Mouse (Mus musculus): ENCODE data around the gene Trim62.

Gene Trim62

DNA sequence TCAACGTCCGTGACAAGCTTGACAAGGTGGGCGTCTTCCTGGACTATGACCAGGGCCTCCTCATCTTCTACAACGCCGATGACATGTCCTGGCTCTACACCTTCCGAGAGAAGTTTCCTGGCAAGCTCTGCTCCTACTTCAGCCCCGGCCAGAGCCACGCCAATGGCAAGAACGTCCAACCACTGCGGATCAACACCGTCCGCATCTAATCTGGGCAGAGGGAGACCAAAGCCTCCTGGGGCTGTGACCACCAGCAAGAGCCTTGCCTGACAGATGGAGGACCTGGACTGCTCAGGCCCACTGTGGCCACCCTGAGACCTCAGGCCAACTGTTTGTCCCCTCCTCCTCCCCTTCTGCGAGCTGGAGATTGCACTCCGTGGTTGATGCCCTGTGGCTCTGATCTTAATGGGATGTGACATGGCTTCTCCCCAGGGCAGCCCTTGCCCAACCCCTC lies 26.0 kb downstream of the Trim62 start:
- DNase-seq (ENCODE audit: low read depth, low spot score), result no peak

DNA sequence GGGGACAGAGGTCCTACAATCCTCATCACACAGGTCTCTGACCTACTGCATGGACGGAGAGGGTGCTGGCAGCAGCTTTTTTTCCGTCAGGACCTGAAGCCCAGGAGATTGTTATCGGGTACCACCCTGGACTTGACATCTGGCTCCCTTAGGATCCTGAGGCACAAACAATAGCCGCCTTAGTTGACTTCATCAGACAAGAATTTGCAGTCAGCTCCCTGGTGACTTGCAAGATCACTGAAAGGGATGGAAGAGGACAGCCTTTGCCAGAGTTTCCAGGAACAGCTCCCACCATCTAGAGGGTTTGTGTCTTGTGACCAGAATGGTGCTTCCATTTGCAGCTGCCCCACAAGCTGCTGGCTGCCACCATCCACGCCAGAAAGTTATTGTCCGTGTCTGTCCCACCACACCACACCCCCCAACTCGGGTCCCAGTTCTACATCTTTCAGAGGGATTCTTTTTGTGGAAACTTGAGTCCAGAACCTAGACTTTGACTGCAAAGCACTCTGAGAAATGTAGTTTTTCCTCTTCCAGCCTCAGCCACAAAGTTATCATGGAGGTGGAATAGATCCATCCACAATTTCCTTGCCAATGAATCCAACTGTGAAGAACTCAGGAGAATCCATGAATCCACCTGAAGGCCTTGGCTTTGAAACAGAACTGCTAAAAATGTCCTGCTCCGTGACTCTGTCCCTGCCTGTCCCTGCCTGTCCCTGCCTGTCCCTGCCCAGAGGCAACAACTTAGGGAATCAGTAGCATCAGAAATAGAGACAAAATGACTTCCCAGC lies 27.1 kb downstream of the Trim62 start:
- DNase-seq (ENCODE audit: low read depth, low spot score), result no peak

DNA sequence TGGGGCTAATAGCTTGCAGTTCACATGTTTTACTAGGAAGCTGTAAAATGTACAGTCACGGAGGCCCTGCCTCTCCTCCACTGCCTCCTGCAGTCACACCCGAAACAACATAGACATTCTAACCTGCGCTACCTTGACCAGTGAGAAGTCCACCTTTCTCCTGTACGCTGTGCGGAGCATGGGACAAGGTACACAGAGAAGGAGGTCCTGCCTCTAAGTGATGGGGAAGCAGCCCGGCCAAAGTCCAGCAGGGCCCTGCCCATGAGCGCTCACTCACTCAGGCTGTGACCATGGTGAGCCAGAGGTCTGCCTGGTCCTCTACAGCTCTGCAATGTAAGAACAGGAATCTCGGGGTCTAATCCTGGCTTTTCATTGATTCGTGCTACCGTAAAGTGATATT lies 28.7 kb downstream of the Trim62 start:
- DNase-seq (ENCODE audit: low read depth, low spot score), result no peak

DNA sequence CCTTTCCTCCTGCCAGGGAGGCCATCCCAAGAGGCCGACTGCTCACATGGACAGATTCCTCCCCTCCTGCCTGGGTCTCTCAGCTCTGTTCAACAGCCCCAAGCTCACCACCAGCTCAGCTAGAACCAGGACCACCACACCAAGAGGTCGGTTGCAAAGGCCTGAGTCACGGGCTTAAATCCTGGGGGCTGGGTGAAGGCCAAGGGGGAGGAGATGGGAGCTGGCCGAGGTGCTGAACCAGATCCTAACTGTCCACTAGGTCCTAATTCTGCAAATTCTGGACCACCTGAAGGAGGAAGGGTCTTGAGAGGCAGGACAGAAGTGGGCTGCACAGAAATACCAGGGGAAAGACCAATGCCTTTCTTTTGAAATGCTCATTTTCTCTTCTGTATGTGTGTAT lies 30.4 kb downstream of the Trim62 start:
- peak; percentile 31 for DNase-seq (ENCODE audit: low read depth, low spot score)

DNA sequence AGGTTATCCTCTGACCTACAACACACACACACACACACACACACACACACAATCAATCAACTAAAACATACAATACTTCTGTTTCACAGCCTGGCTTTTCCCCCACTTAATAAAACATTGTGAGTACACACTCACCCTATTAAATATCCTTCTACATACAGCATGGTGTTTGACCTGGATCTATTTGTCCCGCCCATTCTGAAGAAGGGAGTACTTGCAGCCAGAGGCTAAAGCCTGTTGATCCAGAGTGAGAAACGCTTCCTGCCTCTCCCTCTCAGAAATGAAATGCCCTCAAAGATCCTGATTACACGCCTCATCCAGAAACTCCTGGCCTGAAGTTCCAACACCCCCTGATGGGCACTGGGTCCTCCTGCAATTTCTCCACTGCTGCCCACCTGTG lies 33.7 kb downstream of the Trim62 start:
- DNase-seq (ENCODE audit: low read depth, low spot score), result no peak

DNA sequence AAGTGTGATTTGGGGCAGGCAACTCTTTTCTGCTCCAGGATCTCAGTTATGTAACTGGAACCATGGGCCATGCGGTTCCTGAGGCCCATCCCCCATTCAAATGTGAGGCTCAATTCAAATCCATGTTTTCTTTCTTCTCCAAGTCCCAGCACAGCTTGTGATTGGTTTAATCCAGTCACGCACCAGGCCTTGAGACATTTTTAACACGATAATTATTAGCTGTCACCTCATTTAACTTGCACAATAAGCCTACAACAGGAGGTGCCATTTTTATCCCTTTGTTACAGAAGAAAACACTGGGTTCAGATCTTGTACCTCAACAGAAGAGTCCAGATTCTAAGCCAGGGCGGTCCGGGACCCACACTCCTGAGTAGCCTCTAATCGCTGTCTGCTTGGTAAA lies 34.4 kb downstream of the Trim62 start:
- DNase-seq (ENCODE audit: low read depth, low spot score), result no peak

DNA sequence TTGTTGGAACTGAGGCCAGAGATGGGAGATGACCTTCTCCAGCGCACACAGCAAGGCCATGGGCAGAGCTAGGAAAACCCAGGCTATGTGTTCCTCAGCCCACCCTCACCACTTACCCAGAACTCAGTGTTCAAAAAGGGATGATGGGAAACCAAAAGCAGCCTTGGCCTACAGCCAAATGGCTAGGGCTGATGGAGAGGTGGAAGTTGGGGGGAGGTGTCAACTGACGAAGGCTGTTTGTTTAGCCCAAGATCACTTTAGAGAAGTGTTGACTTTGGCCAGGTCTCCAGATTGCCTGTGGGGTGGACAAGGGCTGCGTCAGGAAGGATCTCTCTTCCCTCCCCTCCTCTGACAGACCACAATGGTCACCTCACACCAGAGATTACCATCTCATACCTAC lies 34.8 kb downstream of the Trim62 start:
- DNase-seq (ENCODE audit: low read depth, low spot score), result no peak

DNA sequence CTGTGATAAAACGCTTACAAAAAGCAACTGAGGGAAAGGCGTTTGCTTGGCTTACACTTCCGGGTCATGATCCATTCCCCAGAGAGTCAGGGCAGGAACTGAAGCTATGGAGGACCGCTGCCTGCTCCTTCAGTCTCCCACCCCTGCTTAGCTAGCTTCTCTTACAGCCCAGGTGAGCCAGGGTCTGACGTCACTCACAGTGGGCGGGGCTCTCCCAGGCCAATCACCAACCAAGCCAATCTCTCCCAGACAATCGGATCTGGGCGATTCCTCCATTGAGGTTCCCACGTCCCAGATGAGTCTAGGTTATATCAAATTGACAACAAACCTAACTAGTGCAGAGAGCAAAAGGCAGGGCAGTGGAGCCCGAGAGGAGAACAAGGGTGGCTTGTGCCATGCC lies 35.7 kb downstream of the Trim62 start:
- peak; percentile 59 for DNase-seq (ENCODE audit: low read depth, low spot score)

DNA sequence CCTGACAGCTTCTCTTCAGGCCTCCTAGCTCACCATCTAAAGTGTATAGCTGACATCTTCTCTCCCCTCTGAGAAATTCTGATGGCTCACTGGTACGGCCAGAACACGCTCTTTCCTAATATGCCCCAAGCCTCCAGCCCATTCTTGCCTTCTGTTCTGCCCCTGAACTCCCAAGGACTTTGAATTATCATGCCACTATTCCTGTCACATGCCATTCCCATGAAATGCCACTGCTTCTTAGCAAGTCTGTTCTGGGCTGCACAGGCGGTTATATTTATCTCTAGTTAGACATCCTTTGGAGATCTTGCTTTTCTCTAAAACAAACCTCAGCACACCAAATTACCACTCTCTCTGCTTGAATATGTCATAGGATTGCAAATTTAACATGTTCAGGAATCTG lies 40.2 kb downstream of the Trim62 start:
- DNase-seq (ENCODE audit: low read depth, low spot score), result no peak

DNA sequence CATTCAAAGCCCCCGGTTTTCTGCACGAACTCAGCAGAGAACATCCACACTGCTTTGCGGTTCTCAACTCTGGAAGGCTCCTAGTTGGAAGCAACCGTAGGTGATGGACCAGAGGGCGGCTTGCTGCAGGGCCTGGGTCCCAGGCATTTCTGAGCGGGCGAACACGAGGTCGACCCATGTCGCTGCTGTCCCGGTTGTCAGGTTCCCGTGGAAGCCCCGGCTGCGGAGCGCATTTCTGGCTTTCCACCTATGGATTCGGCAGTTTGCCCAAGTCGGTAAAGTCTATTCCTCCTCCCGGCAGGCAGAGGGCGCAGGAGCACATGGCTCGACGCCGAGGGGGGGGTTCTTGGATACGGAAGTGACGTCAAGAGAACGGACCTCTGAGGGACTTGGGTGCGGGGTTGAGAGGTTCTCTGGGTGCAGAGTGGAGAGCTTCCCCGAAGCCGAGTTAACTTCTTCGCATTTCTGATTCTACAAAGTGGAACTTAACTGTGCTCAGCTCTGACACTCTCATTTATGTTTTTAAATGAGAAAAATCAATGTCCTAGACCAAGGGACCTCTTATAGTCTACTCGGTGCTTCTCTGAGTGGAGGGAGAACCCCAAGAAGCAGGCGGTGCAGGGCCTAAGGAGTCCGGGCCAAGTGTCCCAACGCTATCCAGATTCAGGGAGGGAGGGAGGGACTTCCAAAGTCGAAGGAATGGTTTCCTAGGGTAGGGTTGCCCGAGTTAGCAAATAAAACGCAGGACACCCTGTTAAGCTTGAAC lies 41.6 kb downstream of the Trim62 start:
- peak; percentile 88 for DNase-seq (ENCODE audit: low read depth, low spot score)

DNA sequence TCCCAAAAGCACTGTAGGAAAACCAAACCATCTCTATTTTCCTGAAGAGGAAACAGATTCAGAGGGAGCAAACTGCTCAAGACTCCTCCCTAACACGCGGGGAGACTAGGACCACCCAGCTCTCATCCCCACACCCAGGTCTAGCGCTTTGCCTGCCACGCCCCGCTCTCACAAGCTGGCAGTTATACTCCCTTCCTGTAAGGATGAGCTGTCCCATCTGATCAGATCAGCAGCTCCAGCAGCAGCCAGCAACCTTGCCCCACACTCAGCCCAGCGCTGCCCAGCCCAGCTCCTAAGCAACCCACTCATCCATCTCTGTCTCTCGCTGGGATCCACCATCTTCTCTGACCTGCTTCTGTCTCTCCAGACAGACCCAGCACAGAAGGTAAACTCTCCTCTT lies 49.4 kb downstream of the Trim62 start:
- peak; percentile 58 for DNase-seq (ENCODE audit: low read depth, low spot score)

DNA sequence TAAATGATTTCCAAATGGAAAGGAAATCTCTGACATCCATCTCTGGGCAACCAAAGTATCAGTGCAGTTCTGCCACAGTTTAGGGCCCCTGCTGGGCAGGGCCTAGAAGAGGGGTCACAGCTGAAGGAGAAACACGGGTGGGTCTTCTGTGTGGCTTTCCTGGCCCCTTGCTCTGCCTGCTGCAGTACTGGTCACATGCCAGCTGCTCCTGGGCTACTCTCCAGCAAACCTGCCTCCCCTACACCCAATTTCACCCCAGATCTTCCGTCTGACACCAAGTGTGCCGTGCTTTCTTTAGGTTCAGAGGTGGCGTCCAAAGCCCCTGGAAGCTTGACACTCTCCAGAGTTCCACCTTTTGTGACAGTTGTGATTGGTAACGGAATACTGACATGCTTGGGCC lies 52.2 kb downstream of the Trim62 start:
- DNase-seq (ENCODE audit: low read depth, low spot score), result no peak

DNA sequence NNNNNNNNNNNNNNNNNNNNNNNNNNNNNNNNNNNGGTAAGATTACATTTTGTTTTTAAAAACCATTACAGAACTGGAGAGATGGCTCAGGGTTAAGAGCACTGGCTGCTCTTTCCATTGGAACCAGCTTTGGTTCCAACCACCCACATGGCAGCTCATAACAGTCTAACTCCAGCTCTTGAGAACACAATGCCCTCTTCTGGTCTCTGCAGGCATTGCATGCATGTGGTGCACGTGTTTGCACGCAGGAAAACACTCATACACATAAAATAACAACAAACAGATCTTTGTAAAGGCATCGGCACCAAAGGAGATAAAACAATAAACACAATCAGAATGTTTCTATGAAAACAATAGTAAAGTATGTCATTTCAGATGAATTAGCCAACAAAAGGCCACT lies 59.0 kb downstream of the Trim62 start:
- peak; percentile 68 for DNase-seq (ENCODE audit: low read depth, low spot score)

DNA sequence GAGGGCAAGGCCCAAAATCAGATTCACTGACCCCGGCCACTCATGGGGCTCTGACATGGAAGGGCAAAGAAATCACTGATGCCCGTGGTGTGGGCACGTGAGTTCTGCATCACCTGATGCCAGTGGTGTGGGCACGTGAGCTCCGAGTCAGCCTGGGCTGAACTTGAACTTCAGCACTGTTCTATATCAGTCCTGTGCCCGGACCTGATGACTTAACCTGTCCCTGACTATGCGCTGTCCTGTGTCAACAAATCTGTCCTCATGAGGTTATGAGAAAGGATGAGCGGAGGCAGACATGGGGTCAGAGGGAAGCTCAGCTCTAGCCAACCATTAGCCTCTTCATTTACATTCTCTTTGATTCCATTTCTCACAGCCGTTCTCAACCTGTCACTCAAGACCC lies 63.4 kb downstream of the Trim62 start:
- no peak for DNase-seq (ENCODE audit: low read depth, low spot score)

DNA sequence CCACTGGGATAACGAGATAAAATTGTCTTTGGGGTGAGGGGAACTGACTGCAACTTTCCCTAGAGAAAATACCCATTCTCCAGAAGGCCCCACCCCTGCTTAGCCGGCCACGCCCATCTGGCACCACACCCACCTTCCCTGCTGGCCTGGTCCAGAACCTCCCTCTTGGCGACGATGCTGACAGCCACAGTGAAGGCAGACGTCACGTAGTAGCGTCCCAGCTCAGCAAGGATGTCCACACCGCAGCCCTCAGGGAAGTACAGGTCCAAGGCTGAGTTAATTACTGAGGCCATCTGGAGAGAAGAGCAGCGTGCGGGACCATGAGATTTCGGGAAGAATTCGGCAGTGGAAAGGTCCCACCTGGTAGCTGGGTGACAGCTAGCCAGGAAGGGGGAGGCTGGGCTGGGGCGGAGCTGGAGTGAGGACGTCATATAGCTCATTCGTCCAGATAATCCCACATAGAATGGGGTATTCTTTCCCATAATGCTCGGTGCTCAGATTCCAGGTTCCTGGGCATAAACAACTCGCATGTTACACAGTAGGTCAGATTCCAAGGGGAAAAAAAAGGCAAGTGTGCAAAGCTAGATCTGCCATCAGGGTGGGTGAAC lies 64.0 kb downstream of the Trim62 start:
- peak; percentile 76 for DNase-seq (ENCODE audit: low read depth, low spot score)

DNA sequence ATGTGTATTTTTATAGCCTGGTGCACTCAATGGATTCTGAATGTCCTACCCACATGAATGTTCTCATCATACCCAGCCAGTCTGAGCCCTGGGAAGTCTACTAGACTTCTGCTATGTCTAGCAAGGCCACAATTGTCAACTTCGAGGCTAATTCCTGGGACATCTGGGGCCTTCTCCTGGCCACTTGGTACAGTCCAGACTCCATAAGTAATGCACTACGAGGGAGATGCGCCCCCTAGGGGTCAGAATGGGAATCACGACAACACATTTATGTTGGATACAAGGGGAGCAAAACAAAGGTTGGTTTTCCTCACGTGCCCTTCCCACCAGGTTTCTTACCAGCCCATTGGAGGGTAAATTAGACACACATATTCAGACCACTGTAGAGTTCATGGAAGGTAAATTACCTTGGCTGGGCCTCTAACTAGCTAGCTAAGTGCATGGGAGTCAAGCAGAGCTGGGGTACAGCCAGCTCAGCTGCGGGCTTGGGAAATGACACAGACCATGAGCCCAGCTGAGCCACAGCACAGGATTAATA lies 64.8 kb downstream of the Trim62 start:
- DNase-seq (ENCODE audit: low read depth, low spot score), result peak; percentile 80

DNA sequence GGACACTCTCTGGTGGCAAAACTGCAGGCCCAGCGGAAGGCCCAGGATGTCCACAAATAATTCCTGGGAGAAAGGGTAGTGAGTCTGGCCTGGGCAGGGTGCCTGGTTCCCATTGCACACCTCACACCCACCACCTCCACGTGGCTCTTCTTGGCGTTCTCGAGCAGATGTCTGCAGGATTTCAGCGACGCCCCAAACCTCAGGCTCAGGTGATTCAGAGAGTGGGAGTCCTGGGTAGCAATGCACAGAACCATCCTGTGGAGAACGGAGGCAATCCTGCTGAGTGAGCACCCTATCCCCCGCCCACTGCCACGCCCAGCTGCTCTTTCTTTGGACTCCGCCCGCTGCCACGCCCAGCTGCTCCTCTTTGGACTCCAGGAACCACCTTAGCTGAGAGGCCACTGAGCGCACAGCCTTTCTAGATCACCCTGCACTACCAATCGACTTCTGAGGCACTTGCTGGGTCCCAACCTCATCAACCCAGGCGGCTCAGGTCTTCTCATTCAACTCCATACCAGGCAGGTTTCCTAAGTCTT lies 66.2 kb downstream of the Trim62 start:
- DNase-seq (ENCODE audit: low read depth, low spot score), result peak; percentile 62

DNA sequence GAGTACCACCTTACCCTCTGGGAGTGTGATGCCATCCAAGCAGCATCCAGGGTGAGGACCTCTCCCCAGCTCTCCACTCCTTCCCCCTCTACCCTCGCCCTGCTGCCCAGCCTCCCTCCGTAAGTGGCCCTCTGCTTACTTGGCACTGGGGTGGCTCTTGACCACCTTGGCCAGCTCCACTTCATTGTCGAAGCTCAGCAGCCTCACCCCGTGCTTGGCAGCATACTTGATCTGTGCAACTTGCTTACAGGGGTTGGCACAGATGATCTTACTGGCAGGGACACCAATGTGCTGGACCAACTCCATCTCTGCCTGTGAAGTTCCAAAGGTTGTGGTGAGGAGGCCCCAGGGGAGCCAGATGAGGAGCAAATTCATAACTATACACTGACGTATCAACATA lies 67.1 kb downstream of the Trim62 start:
- DNase-seq (ENCODE audit: low read depth, low spot score), result no peak

DNA sequence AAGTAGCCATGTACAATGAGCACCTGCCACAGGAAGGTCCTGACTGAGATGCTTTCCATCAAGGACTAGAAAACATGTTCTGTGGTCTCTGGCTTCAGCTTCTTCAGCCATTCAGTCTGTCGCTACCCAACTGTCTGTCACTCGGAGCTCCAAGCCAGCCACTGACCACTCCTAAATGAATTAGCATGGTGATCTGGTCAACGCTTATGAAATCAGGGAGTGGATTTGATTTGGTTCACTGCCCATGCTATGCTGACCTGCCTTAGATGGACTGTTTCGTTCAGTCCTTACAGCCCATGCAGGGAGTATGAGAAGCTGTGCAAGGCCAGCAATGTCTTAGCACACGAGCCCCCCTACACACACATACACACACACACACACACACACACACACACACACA lies 70.5 kb downstream of the Trim62 start:
- no peak for DNase-seq (ENCODE audit: low read depth, low spot score)

DNA sequence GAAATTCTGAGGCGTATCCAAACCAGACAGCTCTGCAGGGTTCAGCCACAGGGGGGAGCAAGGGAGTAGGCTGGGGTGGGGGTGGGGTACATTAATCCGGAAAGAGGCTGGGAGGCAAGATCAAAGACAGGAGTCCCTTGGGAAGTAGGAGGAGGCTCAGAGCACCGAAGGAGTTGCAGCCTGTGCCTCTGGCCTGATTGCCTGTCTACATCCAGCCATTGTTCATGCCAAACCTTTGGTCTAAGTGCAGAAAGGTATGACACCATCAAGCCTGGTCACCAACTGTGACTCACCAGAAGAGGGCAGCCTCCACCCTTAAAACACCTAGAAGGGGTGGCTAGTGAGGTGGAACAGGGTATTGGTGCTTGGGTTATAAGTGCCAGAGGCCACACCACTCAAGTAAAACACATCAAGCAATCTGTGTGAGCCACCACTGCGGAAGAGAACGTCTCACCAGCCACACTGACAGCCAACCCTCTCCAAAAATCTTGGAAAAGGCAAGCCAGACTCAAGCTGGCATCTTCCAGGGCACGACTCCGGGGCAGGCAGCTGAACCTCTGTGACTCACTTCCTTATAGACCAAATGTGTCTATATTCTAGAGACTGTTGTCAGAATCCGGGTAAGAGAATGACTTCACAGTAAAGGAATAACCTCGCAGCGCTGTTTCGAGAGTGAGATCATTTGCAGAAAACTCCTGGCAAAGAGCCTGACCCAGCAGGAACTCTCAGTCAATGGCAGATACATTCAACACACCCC lies 74.0 kb downstream of the Trim62 start:
- DNase-seq (ENCODE audit: low read depth, low spot score), result peak; percentile 85

DNA sequence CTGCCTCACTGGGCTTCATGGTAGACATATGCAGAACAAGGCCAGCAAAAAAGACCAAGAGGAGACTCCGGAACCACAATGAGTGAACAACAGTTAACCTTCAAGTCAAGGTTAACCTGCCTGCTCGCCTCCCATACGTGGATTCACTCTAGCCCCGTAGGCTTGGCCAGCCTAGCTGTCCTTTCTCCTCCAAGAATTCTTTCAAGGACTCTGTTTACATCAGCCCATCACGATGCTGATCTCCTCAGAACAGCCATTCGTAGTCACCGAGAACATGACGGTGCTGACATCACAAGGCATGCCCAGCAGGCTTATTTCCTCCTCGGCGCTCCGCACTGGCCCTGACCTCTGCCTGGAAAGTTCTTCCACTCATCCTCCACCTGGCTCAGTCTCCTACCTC lies 74.8 kb downstream of the Trim62 start:
- no peak for DNase-seq (ENCODE audit: low read depth, low spot score)
